Mouse (Mus musculus) testis, adult 2 months (tissue): ENCODE data around the gene Slc12a8. TPM values are rescaled to one million over a fixed set of nuclear protein-coding genes. Genes with fewer than 3 reads are reported as not detected.

Experiments used
- H3K27ac ChIP-seq: fragments of 200-500 bp; 2 replicates; pipeline ENCODE4 v1.5.1; 2012; ENCODE audit warnings: low read depth, low read length; ENCODE audit not compliant: control insufficient read depth, insufficient read depth
- H3K27me3 ChIP-seq: fragments of 200-500 bp; 2 replicates; pipeline ENCODE4 v1.6.1; 2012; ENCODE audit warnings: mild to moderate bottlenecking, low read length, moderate library complexity; ENCODE audit not compliant: control insufficient read depth, insufficient read depth
- H3K36me3 ChIP-seq: fragments of 200-500 bp; 2 replicates; pipeline ENCODE4 v1.6.1; 2012; ENCODE audit warnings: mild to moderate bottlenecking, low read length; ENCODE audit not compliant: control insufficient read depth, insufficient read depth
- H3K4me1 ChIP-seq: fragments of 200-500 bp; 2 replicates; pipeline ENCODE4 v1.6.1; 2012; ENCODE audit warnings: low read length; ENCODE audit not compliant: control insufficient read depth, insufficient read depth
- H3K4me3 ChIP-seq: fragments of 200-500 bp; 2 replicates; pipeline ENCODE4 v1.5.1; 2012; ENCODE audit warnings: low read depth, mild to moderate bottlenecking, low read length, moderate library complexity, mixed read lengths; ENCODE audit not compliant: control insufficient read depth
- CTCF ChIP-seq: fragments of 200-500 bp; IDR thresholded peaks from 2 replicates; pipeline ENCODE4 v1.5.1; 2012; ENCODE audit warnings: low read depth, mild to moderate bottlenecking, inconsistent platforms, low read length, moderate library complexity; ENCODE audit not compliant: control insufficient read depth, insufficient read depth, insufficient replicate concordance
- POLR2A ChIP-seq: fragments of 200-500 bp; IDR thresholded peaks from 2 replicates; pipeline ENCODE4 v1.6.1; 2012; ENCODE audit warnings: low read depth, mild to moderate bottlenecking, inconsistent platforms, low read length, moderate library complexity; ENCODE audit not compliant: control insufficient read depth
- polyA plus RNA-seq: library from polyadenylated mRNA; depleted of rRNA; stranded (reverse); fragments of >200 nt; gene quantifications from 2 replicates; pipeline ENCODE4 v1.2.3, GENCODE M21; 2012

Gene Slc12a8
- polyA plus RNA-seq, 1 experiment, result 5.7 TPM

DNA sequence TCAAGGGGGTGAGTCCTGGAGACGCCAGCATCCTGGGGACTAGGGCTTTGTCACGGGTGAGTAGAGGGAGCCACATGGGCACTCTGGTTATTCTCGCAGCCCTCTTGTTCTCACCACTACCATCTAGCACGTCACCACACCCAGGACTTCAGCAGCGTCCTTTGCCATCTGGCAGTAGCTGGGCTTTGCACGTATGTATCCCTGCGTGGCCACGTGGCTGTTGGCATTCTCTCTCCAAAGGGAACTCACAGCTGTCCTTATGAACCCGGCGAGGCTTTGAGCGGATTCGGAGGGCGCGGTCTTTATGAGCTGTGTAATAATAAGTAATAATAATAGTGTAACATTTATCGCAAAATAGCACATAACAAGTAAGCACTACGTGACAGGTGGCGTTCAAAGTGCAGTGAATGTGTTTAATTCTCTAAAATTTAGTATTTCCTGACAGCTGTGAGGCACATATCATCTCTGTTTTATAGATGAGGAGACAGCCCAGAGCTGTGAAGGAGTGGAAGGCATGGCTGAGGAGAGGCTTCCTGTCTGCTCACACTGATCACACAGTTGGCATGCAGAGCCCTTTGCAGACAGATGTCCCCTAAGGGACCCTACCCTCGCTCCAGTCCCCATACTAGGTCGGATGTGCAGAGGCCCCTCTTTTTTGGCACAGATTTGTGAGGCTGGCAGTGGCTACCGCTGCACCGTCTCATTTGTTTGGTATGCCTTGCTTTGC lies 20.5 kb downstream of the Slc12a8 start:
- Histone ChIP-seq H3K4me3 (no peak overlapping the region), H3K4me1 (no peaks in the 10 kb centered on the region), H3K27ac (no peak overlapping the region), H3K27me3 (no peaks in the 10 kb centered on the region), H3K36me3 (no peaks in the 10 kb centered on the region)
- TF ChIP-seq CTCF (no peak), POLR2A (no peak)

DNA sequence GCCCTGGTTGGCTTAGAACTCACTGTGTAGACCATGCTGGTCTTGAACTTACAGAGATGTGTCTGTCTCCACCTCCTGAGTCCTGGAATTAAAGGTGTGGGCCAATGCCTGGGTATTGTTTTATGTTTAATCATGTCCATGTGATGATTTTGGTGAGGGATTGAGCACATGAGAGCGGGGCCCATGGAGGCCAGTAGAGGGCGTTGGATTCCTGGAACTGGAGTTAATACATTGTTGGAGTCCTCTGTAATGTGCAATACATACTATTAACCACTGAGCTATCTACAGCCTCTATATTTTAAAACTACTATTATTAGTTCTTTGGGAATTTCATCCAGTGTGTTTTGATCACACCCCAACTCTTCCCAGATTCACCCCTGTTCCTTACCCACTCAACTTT lies 27.2 kb downstream of the Slc12a8 start:
- no peaks in the 10 kb centered on the region for H3K27me3 ChIP-seq
- no peak overlapping the region for H3K4me3 ChIP-seq
- H3K36me3 ChIP-seq, result no peaks in the 10 kb centered on the region
- H3K4me1 ChIP-seq, result no peaks in the 10 kb centered on the region
- TF ChIP-seq CTCF, result no peak
- TF ChIP-seq POLR2A, result no peak
- no peak overlapping the region for H3K27ac ChIP-seq

DNA sequence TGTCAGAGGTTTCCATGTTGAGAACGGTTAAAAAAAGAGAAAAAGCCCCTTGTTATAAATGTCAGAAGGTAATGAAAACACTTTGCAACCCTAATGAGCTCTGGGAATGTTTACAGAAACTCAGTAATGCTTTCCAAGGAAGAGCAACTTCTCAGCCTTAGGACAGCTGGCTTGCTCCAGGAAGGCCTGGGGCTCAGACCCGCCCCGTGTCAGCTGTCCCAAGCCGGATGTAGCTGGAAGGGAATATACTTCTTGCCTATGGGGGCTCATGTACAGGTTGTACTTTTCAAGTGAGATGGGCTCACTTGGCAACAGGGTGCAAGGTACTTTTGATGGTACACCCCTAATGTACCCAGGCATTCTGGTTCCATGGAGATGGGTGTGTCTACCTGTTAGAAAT lies 28.4 kb downstream of the Slc12a8 start:
- Histone ChIP-seq H3K4me1 (no peaks in the 10 kb centered on the region), H3K36me3 (no peaks in the 10 kb centered on the region), H3K27me3 (no peaks in the 10 kb centered on the region), H3K27ac (no peak overlapping the region), H3K4me3 (no peak overlapping the region)
- no peak for TF ChIP-seq POLR2A
- no peak for TF ChIP-seq CTCF

DNA sequence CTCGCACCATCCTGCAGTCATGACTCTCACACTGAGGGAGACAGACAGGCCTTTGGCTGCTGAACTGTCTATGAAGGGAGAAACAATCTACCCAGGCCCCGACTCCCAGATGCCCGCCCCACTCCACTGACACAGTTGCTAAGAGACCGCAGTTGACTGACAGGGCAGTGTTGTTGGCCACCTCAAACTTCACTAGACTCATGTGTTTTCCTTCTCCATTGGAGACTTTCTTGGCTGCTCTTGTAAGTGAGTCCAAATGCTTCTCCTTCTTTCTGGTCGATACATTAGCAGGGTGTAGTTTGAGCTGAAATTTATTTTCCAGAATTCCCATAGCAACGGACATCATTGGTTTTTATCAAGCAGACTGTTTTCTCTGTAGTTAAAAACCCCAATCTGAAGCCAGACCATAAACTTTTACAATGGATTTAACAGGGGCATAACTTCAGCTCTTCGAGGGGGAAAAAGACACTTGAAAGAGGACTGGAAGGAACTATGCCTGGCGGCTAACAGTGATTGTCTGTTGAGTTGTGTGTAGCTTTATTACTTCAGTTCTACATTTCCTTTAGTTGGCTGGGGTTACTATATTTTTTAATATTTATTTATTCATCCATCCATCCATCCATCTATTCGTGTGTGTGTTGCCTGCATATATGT lies 36.7 kb downstream of the Slc12a8 start:
- no peaks in the 10 kb centered on the region for H3K36me3 ChIP-seq
- H3K27me3 ChIP-seq, result no peaks in the 10 kb centered on the region
- no peak overlapping the region for H3K4me3 ChIP-seq
- no peak for TF ChIP-seq CTCF
- no peak for TF ChIP-seq POLR2A
- H3K27ac ChIP-seq, result no peak overlapping the region
- no peaks in the 10 kb centered on the region for H3K4me1 ChIP-seq

DNA sequence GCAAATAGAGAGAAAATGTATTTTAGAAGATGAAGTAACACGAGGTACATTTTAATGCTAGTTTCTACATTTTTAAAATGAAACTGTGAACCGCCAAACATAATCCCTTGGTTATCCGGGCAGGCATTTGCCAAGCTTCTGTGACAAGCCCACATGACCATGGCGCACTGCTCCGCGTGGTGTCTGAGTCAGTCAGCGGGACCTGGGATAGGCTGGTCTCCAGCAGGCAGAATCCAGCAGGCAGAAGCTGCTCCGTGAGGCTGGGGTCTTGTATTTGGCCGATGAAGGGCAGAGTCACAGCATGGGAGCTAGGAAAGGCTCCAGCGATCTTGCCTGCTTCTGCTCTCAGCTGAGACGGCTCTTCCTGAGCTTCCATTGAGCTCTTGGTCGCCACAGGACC lies 41.0 kb downstream of the Slc12a8 start:
- H3K4me1 ChIP-seq, result peaks cover 2% of the 10 kb centered on the region; the same call in 1 of the 2 replicates
- H3K27ac ChIP-seq, result no peak overlapping the region
- no peaks in the 10 kb centered on the region for H3K36me3 ChIP-seq
- TF ChIP-seq CTCF (no peak), POLR2A (no peak)
- H3K4me3 ChIP-seq, result no peak overlapping the region
- no peaks in the 10 kb centered on the region for H3K27me3 ChIP-seq

DNA sequence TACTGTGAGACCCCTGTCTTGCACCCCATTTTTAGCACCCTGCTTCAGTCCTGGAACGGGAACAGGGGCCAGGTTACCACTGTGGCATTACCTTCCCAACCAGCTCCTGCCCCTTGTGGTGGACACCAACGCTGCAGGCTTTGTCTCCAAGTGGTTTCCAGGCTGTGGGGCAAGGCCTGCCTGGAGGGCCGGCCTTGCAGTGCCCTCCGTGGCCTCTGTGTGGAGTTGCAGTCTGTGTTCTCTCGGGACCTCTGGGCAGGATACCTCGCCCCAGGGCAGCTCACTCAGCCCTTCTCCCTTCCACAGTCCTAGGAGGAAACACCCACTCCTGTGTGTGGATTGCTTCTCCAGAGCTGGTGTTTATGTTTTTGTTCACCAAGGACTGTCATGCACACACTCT lies 43.2 kb downstream of the Slc12a8 start:
- H3K4me3 ChIP-seq, result no peak overlapping the region
- peaks cover 2% of the 10 kb centered on the region for H3K4me1 ChIP-seq
- TF ChIP-seq POLR2A (no peak), CTCF (peak; percentile 72; the same call in 1 of the 2 replicates)
- no peak overlapping the region; the same call in 1 of the 2 replicates for H3K27ac ChIP-seq
- no peaks in the 10 kb centered on the region for H3K36me3 ChIP-seq
- H3K27me3 ChIP-seq, result no peaks in the 10 kb centered on the region

DNA sequence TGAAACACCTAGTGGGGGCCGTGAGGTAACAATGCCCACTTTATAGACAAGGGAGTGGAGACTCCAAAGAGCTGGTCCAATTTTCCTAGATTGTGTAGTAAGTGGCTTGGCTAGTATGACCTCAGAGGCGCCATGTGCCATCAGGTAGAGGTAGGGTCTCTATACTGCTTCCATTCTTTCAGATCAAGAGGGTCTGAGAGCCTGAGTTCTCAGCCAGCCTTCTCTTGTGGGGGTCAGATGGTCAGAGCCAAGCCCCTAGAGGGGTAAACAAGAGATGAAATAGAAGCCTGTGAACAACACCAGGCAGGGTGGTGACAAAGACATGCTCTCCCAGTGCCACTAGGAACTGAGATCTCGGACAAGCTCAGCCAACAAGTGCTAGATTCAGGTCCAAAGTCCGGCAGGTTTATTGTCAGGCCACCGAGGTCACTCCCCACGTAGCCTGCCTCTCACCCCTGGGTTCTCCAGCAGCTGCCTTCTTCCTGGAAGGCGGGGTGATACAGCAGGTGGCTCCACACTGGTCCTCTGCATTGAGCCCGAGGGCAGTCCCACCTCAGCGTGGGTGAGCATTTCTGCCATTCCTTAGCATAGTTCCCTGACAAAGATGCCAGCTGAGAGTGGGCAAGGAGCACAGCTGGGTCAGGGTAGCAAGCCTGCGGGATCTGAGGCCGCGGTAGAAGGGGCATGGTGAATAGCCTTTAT lies 44.3 kb downstream of the Slc12a8 start:
- H3K27me3 ChIP-seq, result no peaks in the 10 kb centered on the region
- H3K36me3 ChIP-seq, result no peaks in the 10 kb centered on the region
- no peak overlapping the region for H3K4me3 ChIP-seq
- peaks cover 2% of the 10 kb centered on the region for H3K4me1 ChIP-seq
- H3K27ac ChIP-seq, result no peak overlapping the region
- no peak for TF ChIP-seq CTCF
- no peak for TF ChIP-seq POLR2A
